9 mouse cellular contexts compared by ENCODE assay signal in genomic region chr13:21253040-21253439, GRCm38 (mm10). TPM values are rescaled to one million over a fixed set of nuclear protein-coding genes. Genes with fewer than 3 reads are reported as not detected.
DNase-seq lines count a peak whose midpoint lies in the region; ATAC-seq and TF ChIP-seq lines count a peak whose summit lies in the region.
"Had no signal": no experiment of that assay in that cellular context is flagged by ENCODE, and none has a peak within 500 bp of the region (broad histone marks: within the 10 kb centered on the region; RNA-seq: fewer than 3 reads in every experiment).

No protein-coding gene starts in this region.

- peak overlapping the region; percentile 59 for H3K4me3 ChIP-seq in kidney, embryonic 14.5 days (ENCODE audit: low read length)
- peak overlapping the region; percentile 53 for H3K4me3 ChIP-seq in embryonic facial prominence, embryonic 13.5 days
- H3K4me3 ChIP-seq in intestine, embryonic 16.5 days (ENCODE audit: low read length), result no peak overlapping the region
- peak overlapping the region; percentile 44 for H3K4me3 ChIP-seq in neural tube, embryonic 11.5 days (ENCODE audit: low read depth, low read length)
- no peak overlapping the region for H3K4me3 ChIP-seq in thymus, adult 2 months (ENCODE audit: control insufficient read depth, insufficient read depth, low read length)

- no peaks in the 10 kb centered on the region for H3K9me3 ChIP-seq in kidney, embryonic 14.5 days (ENCODE audit: control insufficient read depth, low read length)
- no peaks in the 10 kb centered on the region for H3K9me3 ChIP-seq in embryonic facial prominence, embryonic 13.5 days
- no peaks in the 10 kb centered on the region for H3K9me3 ChIP-seq in intestine, embryonic 16.5 days (ENCODE audit: control insufficient read depth, low read length)
- H3K9me3 ChIP-seq in neural tube, embryonic 11.5 days (ENCODE audit: control insufficient read depth, low read length), result no peaks in the 10 kb centered on the region

- H3K4me2 ChIP-seq in kidney, embryonic 14.5 days (replicated peaks; ENCODE audit: low read depth, low read length), result peak overlapping the region; percentile 67
- H3K4me2 ChIP-seq in embryonic facial prominence, embryonic 13.5 days, result peak overlapping the region; percentile 73
- peak overlapping the region; percentile 57; the same call in 1 of the 2 replicates for H3K4me2 ChIP-seq in intestine, embryonic 16.5 days (ENCODE audit: low read depth, low read length)
- H3K4me2 ChIP-seq in neural tube, embryonic 11.5 days (ENCODE audit: low read depth), result peak overlapping the region; percentile 55

- no peak overlapping the region for H3K9ac ChIP-seq in kidney, embryonic 14.5 days (ENCODE audit: low read depth, low read length)
- peak overlapping the region; percentile 66; the same call in 1 of the 2 replicates for H3K9ac ChIP-seq in embryonic facial prominence, embryonic 13.5 days
- no peak overlapping the region for H3K9ac ChIP-seq in intestine, embryonic 16.5 days (ENCODE audit: low read depth, low read length)
- no peak overlapping the region for H3K9ac ChIP-seq in neural tube, embryonic 11.5 days (ENCODE audit: low read length)

- ATAC-seq in kidney, embryonic 14.5 days (ENCODE audit: low FRiP score, low TSS enrichment), result no peak
- no peak for ATAC-seq in embryonic facial prominence, embryonic 13.5 days (ENCODE audit: insufficient number of reproducible peaks, insufficient read depth, low FRiP score, low TSS enrichment, low read depth)
- ATAC-seq in intestine, embryonic 16.5 days, result no peak
- no peak for ATAC-seq in neural tube, embryonic 11.5 days (ENCODE audit: insufficient read depth, low FRiP score, low TSS enrichment)

- no peaks in the 10 kb centered on the region for H3K27me3 ChIP-seq in kidney, embryonic 14.5 days (ENCODE audit: control insufficient read depth, insufficient read depth, low read length)
- peaks cover 13% of the 10 kb centered on the region for H3K27me3 ChIP-seq in embryonic facial prominence, embryonic 13.5 days
- no peaks in the 10 kb centered on the region for H3K27me3 ChIP-seq in intestine, embryonic 16.5 days (replicated peaks; ENCODE audit: control insufficient read depth, insufficient read depth, low read length)
- no peaks in the 10 kb centered on the region for H3K27me3 ChIP-seq in neural tube, embryonic 11.5 days (ENCODE audit: control insufficient read depth, insufficient read depth, low read length)
- H3K27me3 ChIP-seq in thymus, adult 2 months (ENCODE audit: control insufficient read depth, insufficient read depth, low read length), result peaks cover 5% of the 10 kb centered on the region; the same call in 1 of the 2 replicates

- no peak for TF ChIP-seq POLR2A in thymus, adult 2 months (IDR thresholded peaks at IDR 0.05; ENCODE audit: control insufficient read depth, extremely low read depth, insufficient read depth, low read length, poor library complexity)

- WGBS in kidney, embryonic 14.5 days, result 24% methylated on average over 5 of the region's 5 CpGs
- WGBS in embryonic facial prominence, embryonic 13.5 days, result 15% methylated on average over 5 of the region's 5 CpGs
- 36% methylated on average over 5 of the region's 5 CpGs for WGBS in intestine, embryonic 16.5 days
- WGBS in neural tube, embryonic 11.5 days, result 17% methylated on average over 5 of the region's 5 CpGs
- 73% methylated on average over 5 of the region's 5 CpGs for WGBS in thymus, adult 2 months

- 0 out of 2 replicates have a peak, but pooled peaks cover 3% of the 10 kb centered on the region for H3K4me1 ChIP-seq in kidney, embryonic 14.5 days (ENCODE audit: control insufficient read depth, insufficient read depth, low read length)
- peaks cover 3% of the 10 kb centered on the region; the same call in 1 of the 2 replicates for H3K4me1 ChIP-seq in embryonic facial prominence, embryonic 13.5 days
- H3K4me1 ChIP-seq in intestine, embryonic 16.5 days (ENCODE audit: control insufficient read depth, insufficient read depth, low read length), result peaks cover 5% of the 10 kb centered on the region; the same call in 1 of the 2 replicates
- no peaks in the 10 kb centered on the region for H3K4me1 ChIP-seq in neural tube, embryonic 11.5 days (ENCODE audit: control insufficient read depth, insufficient read depth, low read length)
- H3K4me1 ChIP-seq in thymus, adult 2 months (replicated peaks; ENCODE audit: control insufficient read depth, insufficient read depth, low read length), result no peaks in the 10 kb centered on the region

- no peaks in the 10 kb centered on the region for H3K36me3 ChIP-seq in kidney, embryonic 14.5 days (ENCODE audit: control insufficient read depth, insufficient read depth, low read length)
- H3K36me3 ChIP-seq in embryonic facial prominence, embryonic 13.5 days, result no peaks in the 10 kb centered on the region
- no peaks in the 10 kb centered on the region for H3K36me3 ChIP-seq in intestine, embryonic 16.5 days (ENCODE audit: control insufficient read depth, insufficient read depth, low read length)
- no peaks in the 10 kb centered on the region for H3K36me3 ChIP-seq in neural tube, embryonic 11.5 days (ENCODE audit: control insufficient read depth, insufficient read depth, low read length)
- H3K36me3 ChIP-seq in thymus, adult 2 months (ENCODE audit: control insufficient read depth, insufficient read depth, low read length), result no peaks in the 10 kb centered on the region

- no peak for TF ChIP-seq CTCF in thymus, adult 2 months (IDR thresholded peaks at IDR 0.05; ENCODE audit: borderline replicate concordance, control insufficient read depth, extremely low read depth, insufficient read depth, low read length, poor library complexity)

- no peak overlapping the region for H3K27ac ChIP-seq in kidney, embryonic 14.5 days (ENCODE audit: low read depth, low read length)
- no peak overlapping the region for H3K27ac ChIP-seq in embryonic facial prominence, embryonic 13.5 days
- H3K27ac ChIP-seq in intestine, embryonic 16.5 days (ENCODE audit: low read length), result no peak overlapping the region
- H3K27ac ChIP-seq in neural tube, embryonic 11.5 days (ENCODE audit: low read depth, low read length), result no peak overlapping the region
- H3K27ac ChIP-seq in thymus, adult 2 months (ENCODE audit: control insufficient read depth, insufficient read depth, low read length), result no peak overlapping the region
- H3K27ac ChIP-seq: macrophage had no signal

- no peak for DNase-seq in kidney, adult 9 months
- no peak for DNase-seq in neural tube, embryonic 11.5 days (ENCODE audit: low spot score)
- no peak for DNase-seq in left cerebral cortex, adult 11 months (ENCODE audit: low spot score)
- no peak for DNase-seq in spleen, postnatal 10 days (ENCODE audit: low spot score in 2 of 2)
- no peak for DNase-seq in thymus, adult 2 months

RNA-seq across cellular contexts. Expression of gene Gpx5, which starts 39.5 kb away (rescaled TPM):
- polyA plus RNA-seq in kidney, embryonic 14.5 days (2014; fragmentation: Nextera tagmentation; extraction: Ambion mirVana), result not detected in 2 replicates
- not detected in 2 replicates for polyA plus RNA-seq in embryonic facial prominence, embryonic 13.5 days (2015; fragmentation: Nextera tagmentation; extraction: Ambion mirVana)
- polyA plus RNA-seq in intestine, embryonic 16.5 days (2015; fragmentation: Nextera tagmentation; extraction: Ambion mirVana), result not detected in 2 replicates
- polyA plus RNA-seq in neural tube, embryonic 11.5 days (2014; fragmentation: Nextera tagmentation; extraction: Ambion mirVana), result not detected in 2 replicates
- not detected in 2 replicates for polyA plus RNA-seq in thymus, adult 2 months (2012; rRNA removed)
- polyA plus RNA-seq: macrophage had no signal

RNA-seq across cellular contexts. Expression of gene Gpx6, which starts 58.9 kb away (rescaled TPM):
- 3.4 and 3.9 TPM in 2 replicates for polyA plus RNA-seq in kidney, embryonic 14.5 days (2014; fragmentation: Nextera tagmentation; extraction: Ambion mirVana)
- 0.38 and 0.39 TPM in 2 replicates for polyA plus RNA-seq in embryonic facial prominence, embryonic 13.5 days (2015; fragmentation: Nextera tagmentation; extraction: Ambion mirVana)
- not detected in 2 replicates for polyA plus RNA-seq in intestine, embryonic 16.5 days (2015; fragmentation: Nextera tagmentation; extraction: Ambion mirVana)
- 0.30 TPM in 1 of 2 replicates, not detected in the other for polyA plus RNA-seq in neural tube, embryonic 11.5 days (2014; fragmentation: Nextera tagmentation; extraction: Ambion mirVana)
- 0.36 and 0.38 TPM in 2 replicates for polyA plus RNA-seq in thymus, adult 2 months (2012; rRNA removed)
- polyA plus RNA-seq: macrophage had no signal

Comparison
In these comparisons a context has a peak if more than half of its experiments do, and no peak if none do; other contexts are left out.
1. H3K4me3 ChIP-seq: peak in kidney, embryonic 14.5 days (single experiment), embryonic facial prominence, embryonic 13.5 days (single experiment) and neural tube, embryonic 11.5 days (single experiment); none in intestine, embryonic 16.5 days (single experiment) and thymus, adult 2 months (single experiment).
2. Peak in every context shown above with its lines, with median percentiles within 50 percentile points of each other: H3K4me2 ChIP-seq.